Mouse (Mus musculus) MEL (cell line): ENCODE data around the gene Abca7. TPM values are rescaled to one million over a fixed set of nuclear protein-coding genes. Genes with fewer than 3 reads are reported as not detected.

ENCODE experiments used
- DNase-seq: peaks from one replicate; pipeline ENCODE4 v3.0.0; 2011; ENCODE audit warnings: low read depth, low spot score
- H3K27ac ChIP-seq: 2 replicates; pipeline ENCODE4 v1.5.1; 2012; ENCODE audit warnings: low read depth, mild to moderate bottlenecking, control low read depth, low read length, moderate library complexity; ENCODE audit not compliant: control insufficient read depth
- H3K27me3 ChIP-seq, 2 experiments: fragments of 150-350 bp in 1 of 2; sonication (generic) in 1 of 2; 2 replicates each; pipeline ENCODE4 v1.6.1; 2012; ENCODE audit warnings: low read length in 2 of 2, mild to moderate bottlenecking in 2 of 2, improper control_type of control experiment in 1 of 2, moderate library complexity in 1 of 2; ENCODE audit not compliant: insufficient read depth in 2 of 2, control insufficient read depth in 1 of 2
- H3K36me3 ChIP-seq, 2 experiments: 2 replicates each; pipeline ENCODE4 v1.6.1; 2012 to 2014; ENCODE audit warnings: low read length in 2 of 2, improper control_type of control experiment in 1 of 2, inconsistent platforms in 1 of 2, mild to moderate bottlenecking in 1 of 2; ENCODE audit not compliant: insufficient read depth in 2 of 2, control insufficient read depth in 1 of 2
- H3K4me1 ChIP-seq, 2 experiments: fragments of 150-350 bp in 1 of 2; sonication (generic) in 1 of 2; 2 replicates each; pipeline ENCODE4 v1.6.1; 2012; ENCODE audit warnings: low read length in 2 of 2, improper control_type of control experiment in 1 of 2, mild to moderate bottlenecking in 1 of 2; ENCODE audit not compliant: insufficient read depth in 2 of 2, control insufficient read depth in 1 of 2
- H3K4me3 ChIP-seq, 2 experiments: fragments of 150-350 bp in 1 of 2; sonication (generic) in 1 of 2; 2 replicates each; pipeline ENCODE4 v1.5.1; 2012; ENCODE audit warnings: low read depth in 2 of 2, low read length in 2 of 2, mild to moderate bottlenecking in 2 of 2, moderate library complexity in 2 of 2, control low read depth in 1 of 2, improper control_type of control experiment in 1 of 2; ENCODE audit not compliant: control insufficient read depth in 1 of 2, insufficient read depth in 1 of 2
- H3K79me2 ChIP-seq: 2 replicates; pipeline ENCODE4 v1.6.1; 2012; ENCODE audit warnings: mild to moderate bottlenecking, low read length, moderate library complexity; ENCODE audit not compliant: control insufficient read depth, poor library complexity, insufficient read depth
- H3K9ac ChIP-seq: 2 replicates; pipeline ENCODE4 v1.6.1; 2012; ENCODE audit warnings: low read depth, mild to moderate bottlenecking, control low read depth, low read length, moderate library complexity; ENCODE audit not compliant: control insufficient read depth, poor library complexity, severe bottlenecking
- H3K9me3 ChIP-seq: fragments of 150-350 bp; sonication (generic); replicated peaks from 2 replicates; pipeline ENCODE4 v1.6.1; 2012; ENCODE audit warnings: mild to moderate bottlenecking, low read length, improper control_type of control experiment, moderate library complexity; ENCODE audit not compliant: insufficient read depth
- BHLHE40 ChIP-seq: IDR thresholded peaks from 2 replicates; pipeline ENCODE4 v1.6.1; 2012; ENCODE audit warnings: low read depth, mild to moderate bottlenecking, inconsistent platforms, low read length, improper control_type of control experiment, borderline replicate concordance
- CHD1 ChIP-seq: IDR thresholded peaks from 2 replicates; pipeline ENCODE4 v1.6.1; 2012; ENCODE audit warnings: low read depth, mild to moderate bottlenecking, inconsistent platforms, low read length, improper control_type of control experiment
- E2F4 ChIP-seq: IDR thresholded peaks from 2 replicates; pipeline ENCODE4 v1.6.1; 2011; ENCODE audit warnings: low read depth, low read length, improper control_type of control experiment, borderline replicate concordance
- GATA1 ChIP-seq: IDR thresholded peaks from 2 replicates; pipeline ENCODE4 v1.6.1; 2011; ENCODE audit warnings: low read depth, low read length, improper control_type of control experiment
- JUND ChIP-seq: IDR thresholded peaks from 2 replicates; pipeline ENCODE4 v1.6.1; 2011; ENCODE audit warnings: low read depth, mild to moderate bottlenecking, improper control_type of control experiment, low read length
- MAZ ChIP-seq: IDR thresholded peaks from 2 replicates; pipeline ENCODE4 v1.6.1; 2012; ENCODE audit warnings: low read depth, mild to moderate bottlenecking, inconsistent platforms, low read length, improper control_type of control experiment
- MXI1 ChIP-seq: IDR thresholded peaks from 2 replicates; pipeline ENCODE4 v1.6.1; 2011; ENCODE audit warnings: mild to moderate bottlenecking, low read depth, low read length, improper control_type of control experiment
- POLR2A ChIP-seq, 2 experiments: IDR thresholded peaks; 2 replicates each; pipeline ENCODE4 v1.6.1; 2011 to 2012; ENCODE audit warnings: low read length in 2 of 2, mild to moderate bottlenecking in 2 of 2, control low read depth in 1 of 2, improper control_type of control experiment in 1 of 2, low read depth in 1 of 2, moderate library complexity in 1 of 2; ENCODE audit not compliant: control insufficient read depth in 1 of 2, insufficient read depth in 1 of 2, poor library complexity in 1 of 2
- POLR2AphosphoS2 ChIP-seq: IDR thresholded peaks from 2 replicates; pipeline ENCODE4 v1.6.1; 2011; ENCODE audit warnings: low read length, improper control_type of control experiment
- POLR2AphosphoS5 ChIP-seq: IDR thresholded peaks from 2 replicates; pipeline ENCODE4 v1.6.1; 2012; ENCODE audit warnings: low read depth, borderline replicate concordance, mild to moderate bottlenecking, inconsistent platforms, low read length, moderate library complexity, mixed read lengths
- RAD21 ChIP-seq: IDR thresholded peaks from 2 replicates; pipeline ENCODE4 v1.6.1; 2011; ENCODE audit warnings: mild to moderate bottlenecking, low read depth, low read length, improper control_type of control experiment
- SIN3A ChIP-seq: IDR thresholded peaks from 2 replicates; pipeline ENCODE4 v1.6.1; 2012; ENCODE audit warnings: low read length, improper control_type of control experiment, inconsistent platforms
- TCF12 ChIP-seq: IDR thresholded peaks from 2 replicates; pipeline ENCODE4 v1.6.1; 2014; ENCODE audit warnings: low read depth, mild to moderate bottlenecking, inconsistent platforms, low read length, improper control_type of control experiment, moderate library complexity
- ZNF384 ChIP-seq: IDR thresholded peaks from 2 replicates; pipeline ENCODE4 v1.6.1; 2012; ENCODE audit warnings: low read depth, mild to moderate bottlenecking, inconsistent platforms, low read length, improper control_type of control experiment
- polyA plus RNA-seq, 2 experiments: library from polyadenylated mRNA; stranded (reverse) in 1 of 2; unstranded in 1 of 2; fragments of >175 nt in 1 of 2; fragments of >200 nt in 1 of 2; gene quantifications; 2 replicates each; pipeline versions ENCODE4 v1.2.1 to v1.2.4; 2012; ENCODE audit warnings: low replicate concordance in 2 of 2, low read depth in 1 of 2; ENCODE audit not compliant: insufficient read length in 2 of 2, insufficient read depth in 1 of 2, missing spikeins in 1 of 2
- total RNA-seq: library from RNA; depleted of rRNA; stranded (reverse); fragments of 300-350 nt; gene quantifications from 2 replicates; pipeline ENCODE4 v1.2.3, GENCODE M21; 2012

The Abca7 gene
- total and polyA plus RNA-seq, 3 experiments: 7.7 to 16.8 TPM; not detected in 1

GRCm38 (mm10) chr10:80055891-80056290 is 59.6 kb downstream of the Abca7 start:
- no peak overlapping the region for H3K9ac ChIP-seq
- H3K79me2 ChIP-seq: peaks cover 20% of the 10 kb centered on the region
- TF ChIP-seq MXI1 (peak; percentile 41; the same call in 1 of the 2 replicates), RAD21 (no peak)
- H3K9me3 ChIP-seq: no peaks in the 10 kb centered on the region
- H3K27ac ChIP-seq: no peak overlapping the region
- H3K4me3 ChIP-seq: no peak overlapping the region
- peaks cover 1 to 16% of the 10 kb centered on the region in 2 experiments; a peak in 2 of 4 replicates for H3K36me3 ChIP-seq
- H3K4me1 ChIP-seq: peaks cover 0 to 16% of the 10 kb centered on the region in 2 experiments; a peak in 2 of 4 replicates
- no peaks in the 10 kb centered on the region for H3K27me3 ChIP-seq
- no peak for DNase-seq

- no peak overlapping the region for H3K27ac ChIP-seq
- no peak for DNase-seq
- H3K79me2 ChIP-seq: peaks cover 20% of the 10 kb centered on the region
- H3K4me3 ChIP-seq: no peak overlapping the region
- no peaks in the 10 kb centered on the region for H3K27me3 ChIP-seq
- peaks cover 1 to 14% of the 10 kb centered on the region in 2 experiments; a peak in 2 of 4 replicates for H3K36me3 ChIP-seq
- peaks cover 0 to 16% of the 10 kb centered on the region in 2 experiments; a peak in 2 of 4 replicates for H3K4me1 ChIP-seq
- H3K9ac ChIP-seq: no peak overlapping the region
- no peaks in the 10 kb centered on the region for H3K9me3 ChIP-seq
- TF ChIP-seq ZNF384 (no peak), POLR2AphosphoS5 (no peak), JUND (no peak), TCF12 (no peak), CHD1 (no peak), GATA1 (no peak), MAZ (no peak), BHLHE40 (no peak), SIN3A (no peak)
- TF ChIP-seq, all 39 proteins: peak for 0
Measured at GRCm38 (mm10) chr10:80056506-80056905, 60.2 kb downstream of the Abca7 start.

- Histone ChIP-seq H3K27me3 (no peaks in the 10 kb centered on the region), H3K27ac (no peak overlapping the region), H3K9ac (no peak overlapping the region), H3K36me3 (peaks cover 1 to 14% of the 10 kb centered on the region in 2 experiments; a peak in 2 of 4 replicates), H3K9me3 (no peaks in the 10 kb centered on the region), H3K4me3 (no peak overlapping the region), H3K4me1 (peaks cover 0 to 14% of the 10 kb centered on the region in 2 experiments; a peak in 2 of 4 replicates), H3K79me2 (peaks cover 20% of the 10 kb centered on the region)
- DNase-seq: no peak
- TF ChIP-seq POLR2A (IDR thresholded peaks at IDR 0.05; ENCODE audit: control insufficient read depth in 1 of 2, insufficient read depth in 1 of 2, low read depth in 1 of 2, low read length in 2 of 2, poor library complexity in 1 of 2): peak in 1 of 2 experiments; percentile 55; a peak in 1 of 4 replicates
- peak; percentile 81 for TF ChIP-seq POLR2AphosphoS2
- TF ChIP-seq E2F4: no peak
Measured at GRCm38 (mm10) chr10:80056976-80057682, 60.8 kb downstream of the Abca7 start.
